Mouse (Mus musculus): Measurements from ENCODE around the gene Lrrc55.

The Lrrc55 gene

GRCm38 (mm10) chr2:85172071-85172762 is 24.8 kb downstream of the Lrrc55 start:
- in situ Hi-C loops (cut with MboI, MseI): no loop called here

- in situ Hi-C loops (cut with MboI, MseI): no loop called here
These were observed 28.7 kb downstream of the Lrrc55 start for GRCm38 (mm10) chr2:85168327-85168726.

GRCm38 (mm10) chr2:85167624-85168023 is 29.4 kb downstream of the Lrrc55 start:
- in situ Hi-C loops (cut with MboI, MseI): no loop called here

GRCm38 (mm10) chr2:85163311-85164047 is 33.5 kb downstream of the Lrrc55 start:
- in situ Hi-C loops (cut with MboI, MseI): no loop called here

- in situ Hi-C loops (cut with MboI, MseI): no loop called here
These were observed 35.3 kb downstream of the Lrrc55 start for GRCm38 (mm10) chr2:85161638-85162093.

- in situ Hi-C loops (cut with MboI, MseI): no loop called here
These were observed 35.9 kb downstream of the Lrrc55 start for GRCm38 (mm10) chr2:85160901-85161637.

- in situ Hi-C loops (cut with MboI, MseI): no loop called here
These were observed 39.6 kb downstream of the Lrrc55 start for GRCm38 (mm10) chr2:85157382-85157781.

- in situ Hi-C loops (cut with MboI, MseI): no loop called here
These were observed 40.9 kb downstream of the Lrrc55 start for GRCm38 (mm10) chr2:85156136-85156535.

- in situ Hi-C loops (cut with MboI, MseI): no loop called here
These were observed 41.7 kb downstream of the Lrrc55 start for GRCm38 (mm10) chr2:85155334-85155733.

GRCm38 (mm10) chr2:85151233-85151632 is 45.8 kb downstream of the Lrrc55 start:
- in situ Hi-C loops (cut with MboI, MseI): no loop called here

GRCm38 (mm10) chr2:85150373-85150772 is 46.6 kb downstream of the Lrrc55 start:
- in situ Hi-C loops (cut with MboI, MseI): no loop called here

- in situ Hi-C loops (cut with MboI, MseI): no loop called here
These were observed 49.5 kb downstream of the Lrrc55 start for GRCm38 (mm10) chr2:85147481-85147880.

- in situ Hi-C loops (cut with MboI, MseI): no loop called here
These were observed 51.7 kb downstream of the Lrrc55 start for GRCm38 (mm10) chr2:85145346-85145745.

- in situ Hi-C loops (cut with MboI, MseI): no loop called here
These were observed 52.1 kb downstream of the Lrrc55 start for GRCm38 (mm10) chr2:85144908-85145307.

- in situ Hi-C loops (cut with MboI, MseI): no loop called here
These were observed 56.2 kb downstream of the Lrrc55 start for GRCm38 (mm10) chr2:85140833-85141232.

- in situ Hi-C loops (cut with MboI, MseI): no loop called here
These were observed 57.2 kb downstream of the Lrrc55 start for GRCm38 (mm10) chr2:85139846-85140245.

GRCm38 (mm10) chr2:85139393-85139792 is 57.6 kb downstream of the Lrrc55 start:
- in situ Hi-C loops (cut with MboI, MseI): no loop called here

- in situ Hi-C loops (cut with MboI, MseI): no loop called here
These were observed 58.9 kb downstream of the Lrrc55 start for GRCm38 (mm10) chr2:85138143-85138542.

- in situ Hi-C loops (cut with MboI, MseI): no loop called here
These were observed 59.3 kb downstream of the Lrrc55 start for GRCm38 (mm10) chr2:85137601-85138140.

GRCm38 (mm10) chr2:85136831-85137520 is 60.0 kb downstream of the Lrrc55 start:
- in situ Hi-C loops (cut with MboI, MseI): no loop called here

- in situ Hi-C loops (cut with MboI, MseI): no loop called here
These were observed 60.9 kb downstream of the Lrrc55 start, which contains the start of gene Aplnr for GRCm38 (mm10) chr2:85136089-85136488. Gene Aplnr, plus strand, starts transcription at chr2:85136225.

All from T-helper 17 cell (primary cell).